Mouse (Mus musculus) NIH3T3 (cell line): ENCODE measurements around the gene Plekhb2.

ENCODE experiments used
- DNase-seq: peaks from one replicate; pipeline ENCODE4 v3.0.0-alpha.2; 2012; ENCODE audit warnings: low read depth

The Plekhb2 gene

DNA sequence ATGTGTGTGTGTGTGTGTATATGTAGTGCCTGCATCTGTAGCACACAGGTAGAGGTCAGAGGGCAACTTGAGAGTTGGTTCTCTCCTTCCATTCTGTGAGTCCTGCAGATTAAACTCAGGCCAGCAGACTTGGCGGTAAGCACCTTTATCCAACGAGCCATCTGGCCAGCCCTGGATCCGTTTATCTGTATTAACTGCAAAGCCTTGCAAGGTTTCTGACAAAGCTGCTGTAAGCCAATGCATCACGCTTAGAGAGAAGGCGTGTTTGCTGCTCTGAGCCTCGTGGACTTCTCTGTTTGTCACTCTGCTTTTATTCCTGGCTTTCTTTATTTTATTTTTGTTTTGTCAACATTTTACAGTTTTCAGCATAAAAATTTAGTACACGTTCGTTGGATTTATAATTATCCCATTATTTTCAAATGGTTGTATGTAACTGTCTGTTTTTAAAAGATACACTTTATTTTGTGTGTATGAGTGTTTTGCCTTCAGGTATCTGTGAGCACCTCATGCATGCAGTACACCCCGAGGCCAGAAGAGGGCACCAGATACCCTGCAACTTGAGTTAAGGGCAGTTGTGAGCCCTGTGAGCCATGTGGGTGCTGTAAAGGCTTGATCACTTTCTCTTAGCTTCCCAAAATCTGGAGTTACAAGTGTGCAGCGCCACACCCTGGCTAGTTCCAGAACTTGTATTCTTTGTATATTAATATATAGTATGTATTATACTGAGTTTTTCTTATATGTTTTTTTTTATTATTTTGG lies 17.2 kb downstream of the Plekhb2 start:
- peak; percentile 95 for DNase-seq

GRCm38 (mm10) chr1:34867574-34867955 lies 17.8 kb downstream of the Plekhb2 start:
- DNase-seq: no peak

- DNase-seq: no peak
These were observed 18.6 kb downstream of the Plekhb2 start for GRCm38 (mm10) chr1:34868391-34868790.

DNA sequence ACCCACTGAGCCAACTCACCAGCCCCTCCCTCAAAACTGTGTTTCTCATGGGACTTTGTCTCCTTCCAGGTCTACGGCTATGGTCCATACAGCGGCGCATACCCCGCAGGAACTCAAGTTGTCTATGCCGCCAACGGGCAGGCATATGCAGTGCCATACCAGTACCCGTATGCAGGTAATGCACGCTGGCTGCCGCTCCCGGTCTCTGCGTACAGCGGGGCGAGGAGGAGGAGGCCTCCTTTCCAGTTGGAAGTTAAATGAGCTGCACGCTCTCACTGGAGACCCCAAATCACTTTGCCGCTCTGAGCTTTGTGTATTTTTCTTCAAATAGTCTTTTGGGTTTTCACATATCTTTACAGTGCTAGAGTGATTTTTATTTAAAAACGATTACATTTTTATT lies 19.5 kb downstream of the Plekhb2 start:
- DNase-seq: no peak

DNA sequence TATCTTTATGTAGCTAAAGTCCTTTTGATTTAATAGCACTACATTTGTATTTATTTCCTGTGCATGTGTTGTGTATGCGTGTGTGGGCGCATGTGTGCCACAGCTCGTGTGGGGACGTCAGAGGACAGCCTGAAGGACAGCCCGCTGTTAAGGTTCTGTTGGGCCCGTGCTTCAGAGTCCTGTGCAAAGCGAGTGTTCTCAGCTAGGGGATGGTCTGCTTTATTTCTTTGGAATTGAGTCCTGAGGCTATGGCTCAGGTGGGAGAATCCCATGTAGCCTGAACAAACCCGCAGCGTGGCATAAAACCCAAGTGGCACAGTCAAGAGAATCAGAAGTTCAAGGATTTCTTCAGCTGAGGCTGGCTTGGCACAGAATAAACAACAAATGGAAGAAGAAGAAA lies 21.4 kb downstream of the Plekhb2 start:
- no peak for DNase-seq

DNA sequence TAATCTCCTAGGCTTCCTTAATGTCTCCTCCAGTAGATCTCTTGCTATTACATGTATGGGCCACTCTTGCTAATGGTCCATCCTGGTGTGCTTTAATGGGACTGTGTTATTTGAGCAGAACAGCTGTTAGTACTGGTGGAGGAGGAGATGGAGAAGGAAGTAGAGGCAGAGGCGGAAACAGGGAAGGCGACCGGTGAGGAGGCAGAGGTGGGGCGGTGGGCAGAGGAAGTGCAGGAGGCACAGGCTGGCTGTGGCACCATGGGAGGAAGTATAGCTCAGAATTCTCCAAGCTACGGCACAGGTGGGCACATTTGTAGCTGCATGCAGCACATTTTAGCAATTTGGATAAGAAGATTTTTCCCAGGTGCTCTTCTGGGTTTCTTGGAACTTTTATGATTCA lies 23.8 kb downstream of the Plekhb2 start:
- no peak for DNase-seq

DNA sequence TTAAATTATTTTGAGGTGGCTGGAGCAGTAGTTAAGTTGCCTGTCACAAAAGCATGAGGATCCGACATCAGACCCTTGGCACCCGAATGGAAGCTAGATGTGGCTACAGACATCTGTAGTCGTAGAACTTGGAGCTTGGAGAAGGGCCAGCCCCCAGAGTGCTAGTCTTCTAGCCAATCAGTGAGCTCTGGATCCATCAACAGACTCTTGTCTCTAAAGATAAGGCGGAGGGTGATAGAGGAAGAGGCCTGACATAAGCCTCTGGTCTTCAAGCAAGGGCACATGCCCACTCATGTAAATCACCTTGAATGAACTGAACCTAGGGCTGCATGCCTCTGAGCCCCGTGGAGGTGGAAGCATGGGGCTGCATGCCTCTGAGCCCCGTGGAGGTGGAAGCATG lies 29.8 kb downstream of the Plekhb2 start:
- DNase-seq: no peak

GRCm38 (mm10) chr1:34883776-34884175 lies 34.0 kb downstream of the Plekhb2 start:
- no peak for DNase-seq

DNA sequence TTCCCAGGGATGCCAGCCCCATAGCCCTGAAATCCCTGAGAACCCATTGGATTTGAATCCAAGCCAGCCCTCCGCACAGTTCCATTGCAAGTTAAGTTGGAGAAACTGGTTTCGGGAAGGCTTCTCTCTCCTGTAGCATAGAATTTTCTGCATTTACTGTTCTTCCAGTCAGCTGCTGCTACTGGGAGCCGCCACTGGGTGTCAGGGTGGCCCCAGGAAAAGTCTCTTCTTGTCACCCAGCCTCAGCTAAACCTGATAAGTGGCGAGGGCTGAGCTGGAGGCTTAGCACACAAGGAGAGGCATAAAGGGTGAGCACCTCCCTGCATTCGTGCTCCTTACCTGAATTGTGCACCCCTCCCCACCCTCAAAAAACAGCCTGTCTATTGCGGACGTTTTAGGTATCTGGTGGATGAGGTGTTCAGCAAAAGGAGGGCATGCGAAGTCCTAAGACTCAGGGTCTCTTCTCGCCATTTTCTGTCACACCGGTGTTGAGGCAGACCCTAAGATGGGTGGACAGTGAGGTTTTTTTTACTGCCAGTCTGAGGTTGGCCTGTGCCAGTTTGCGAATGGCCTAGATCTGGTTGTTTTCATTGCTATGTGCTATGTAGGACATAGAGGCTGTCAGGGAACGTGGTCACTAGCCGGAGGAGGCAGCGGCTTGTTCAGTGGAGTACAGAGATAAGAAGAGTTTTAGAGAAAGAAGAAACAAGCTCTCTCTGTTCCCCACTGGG lies 41.9 kb downstream of the Plekhb2 start:
- DNase-seq: peak; percentile 69

- no peak for DNase-seq
These were observed 42.7 kb downstream of the Plekhb2 start for GRCm38 (mm10) chr1:34892466-34892865.

DNA sequence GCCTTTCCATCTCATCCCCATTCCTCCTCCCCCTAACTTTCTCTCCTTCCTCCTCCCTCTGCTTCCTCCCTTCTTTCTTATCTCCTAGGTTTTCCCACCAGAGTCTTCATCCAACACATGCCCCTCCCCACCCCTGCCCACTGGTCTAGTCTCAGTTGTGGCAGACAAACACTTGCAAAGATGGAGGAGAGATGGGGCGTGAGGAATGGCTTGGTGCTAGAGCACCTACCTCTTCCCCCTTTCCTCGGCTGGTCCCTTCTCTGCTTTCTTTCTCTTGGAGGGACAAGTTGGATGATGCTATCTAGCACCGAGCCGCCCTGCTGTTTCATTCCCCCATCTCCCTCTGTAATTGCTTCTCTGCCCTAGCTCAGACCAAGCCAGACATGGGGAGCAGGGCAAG lies 43.6 kb downstream of the Plekhb2 start:
- DNase-seq: no peak

DNA sequence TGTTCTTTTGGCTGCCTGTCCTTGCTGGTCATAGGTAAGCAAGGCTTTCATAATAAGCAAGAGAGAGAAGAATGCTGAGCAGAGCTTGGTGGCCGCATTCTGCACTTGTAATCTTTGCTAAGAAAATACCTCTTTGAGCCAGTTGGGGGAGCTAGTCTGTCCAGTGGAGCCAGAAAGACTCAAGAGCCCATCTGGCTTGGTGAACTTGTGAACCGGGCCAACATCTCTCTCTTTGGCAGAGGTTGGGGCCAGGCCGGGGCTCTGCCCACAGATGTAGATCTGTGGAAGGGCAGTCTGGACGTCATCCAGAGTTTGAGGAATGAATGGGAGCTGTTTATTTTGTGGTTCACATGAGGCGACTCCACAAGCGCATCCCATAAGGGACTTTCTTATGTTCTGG lies 44.1 kb downstream of the Plekhb2 start:
- DNase-seq: peak; percentile 24

GRCm38 (mm10) chr1:34896102-34896501 lies 46.3 kb downstream of the Plekhb2 start:
- no peak for DNase-seq

DNA sequence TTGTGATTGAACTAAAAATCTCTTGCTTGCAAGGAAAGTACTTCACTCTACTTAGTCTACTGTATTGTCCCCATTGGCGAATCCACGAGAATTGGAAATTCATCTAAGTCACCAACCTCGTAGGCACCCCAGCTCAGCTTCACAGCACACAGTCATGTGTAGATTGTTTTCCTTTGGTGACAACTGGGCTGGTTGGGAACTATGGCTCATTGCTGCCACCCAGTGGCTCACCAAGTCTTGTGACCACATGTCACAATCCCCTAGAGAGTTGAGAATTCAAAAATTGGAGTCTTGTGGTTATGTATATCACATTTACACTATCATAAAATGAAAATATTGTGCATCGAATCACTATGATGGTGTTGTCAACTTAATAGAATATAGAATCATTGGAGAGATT lies 47.1 kb downstream of the Plekhb2 start:
- peak; percentile 43 for DNase-seq

DNA sequence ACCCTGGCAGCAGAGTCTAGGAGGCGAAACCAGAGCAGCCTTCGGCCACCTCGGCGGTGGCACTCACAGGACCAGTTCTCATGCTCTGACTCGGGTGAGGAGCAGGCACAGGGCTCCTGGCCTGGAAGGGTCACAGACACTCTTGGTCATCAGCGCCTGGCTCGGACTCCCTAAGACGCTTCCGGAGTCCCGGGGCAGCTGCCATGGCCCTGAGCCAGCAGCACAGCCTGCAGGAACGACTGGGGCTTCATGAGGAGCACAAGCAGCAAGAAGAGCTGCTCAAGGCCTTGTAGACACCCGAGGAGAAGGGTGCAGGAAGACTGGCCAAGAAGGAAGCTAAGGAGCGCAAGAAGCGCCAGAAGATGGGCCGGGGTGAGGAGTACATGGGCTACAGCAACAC lies 78.9 kb downstream of the Plekhb2 start:
- DNase-seq: no peak
